ENCODE assay signal across 10 mouse cellular contexts in genomic region chr5:97056359-97056758, GRCm38 (mm10).
"Had no signal": no experiment of that assay in that cellular context is flagged by ENCODE, and none has a peak within 500 bp of the region (broad histone marks: within the 10 kb centered on the region; RNA-seq: fewer than 3 reads in every experiment).

No protein-coding gene starts in this region.

- H3K4me2 ChIP-seq: limb, embryonic 13.5 days; lung, embryonic 14.5 days; neural tube, embryonic 13.5 days; stomach, embryonic 15.5 days had no signal

- H3K4me1 ChIP-seq: limb, embryonic 13.5 days; midbrain, embryonic 10.5 days; neural tube, embryonic 13.5 days; stomach, embryonic 15.5 days had no signal

- H3K27me3 ChIP-seq: limb, embryonic 13.5 days; megakaryocyte, embryonic 14.5 days; neural tube, embryonic 13.5 days; stomach, embryonic 15.5 days had no signal

- H3K9ac ChIP-seq: limb, embryonic 13.5 days; liver, embryonic 14.5 days; liver, postnatal 0 days; lung, embryonic 14.5 days; neural tube, embryonic 13.5 days; stomach, embryonic 15.5 days had no signal

- H3K9me3 ChIP-seq: limb, embryonic 10.5 days; limb, embryonic 13.5 days; megakaryocyte, embryonic 14.5 days; midbrain, embryonic 10.5 days; neural tube, embryonic 13.5 days; stomach, embryonic 15.5 days had no signal

- H3K4me3 ChIP-seq: limb, embryonic 10.5 days; limb, embryonic 13.5 days; midbrain, embryonic 10.5 days; neural tube, embryonic 13.5 days; stomach, embryonic 15.5 days had no signal

- DNase-seq: liver; liver, postnatal 0 days had no signal

- H3K27ac ChIP-seq: limb, embryonic 10.5 days; limb, embryonic 13.5 days; liver, embryonic 14.5 days; midbrain, embryonic 10.5 days; neural tube, embryonic 13.5 days; stomach, embryonic 15.5 days had no signal

- ATAC-seq: liver, postnatal 0 days had no signal
